Mouse (Mus musculus) ovary, adult 18-20 months (tissue): ENCODE results near the gene Eddm3b.

Source experiments
- DNase-seq: peaks from one replicate; pipeline ENCODE4 v3.0.0; 2022; ENCODE audit warnings: low spot score, mixed read lengths

Gene Eddm3b

GRCm38 (mm10) chr14:51094096-51094875 is 19.9 kb upstream of the Eddm3b start:
- DNase-seq = no peak

DNA sequence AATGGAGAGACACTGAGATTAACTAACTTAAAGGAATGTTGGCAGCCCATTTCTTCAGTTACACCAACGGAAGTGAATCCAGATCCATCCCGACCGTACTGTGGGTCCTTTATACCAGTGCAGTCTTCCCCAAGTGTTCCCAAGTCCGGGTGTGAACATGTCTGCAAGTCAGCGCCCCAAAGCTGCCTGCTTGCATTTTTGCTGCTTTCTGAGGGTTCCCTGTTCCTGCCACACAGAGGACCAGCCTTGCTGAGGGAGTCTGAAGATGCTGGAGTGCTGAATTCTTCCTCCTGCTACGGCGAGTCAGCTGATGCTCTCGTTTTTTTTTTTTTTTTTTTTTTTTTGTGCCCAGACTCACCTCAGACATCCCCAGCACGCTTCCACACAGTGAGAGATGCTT is 19.3 kb upstream of the Eddm3b start:
- no peak for DNase-seq

GRCm38 (mm10) chr14:51095736-51096524 is 18.3 kb upstream of the Eddm3b start:
- DNase-seq = no peak

GRCm38 (mm10) chr14:51098300-51098699 is 15.9 kb upstream of the Eddm3b start:
- DNase-seq = peak; percentile 20

DNA sequence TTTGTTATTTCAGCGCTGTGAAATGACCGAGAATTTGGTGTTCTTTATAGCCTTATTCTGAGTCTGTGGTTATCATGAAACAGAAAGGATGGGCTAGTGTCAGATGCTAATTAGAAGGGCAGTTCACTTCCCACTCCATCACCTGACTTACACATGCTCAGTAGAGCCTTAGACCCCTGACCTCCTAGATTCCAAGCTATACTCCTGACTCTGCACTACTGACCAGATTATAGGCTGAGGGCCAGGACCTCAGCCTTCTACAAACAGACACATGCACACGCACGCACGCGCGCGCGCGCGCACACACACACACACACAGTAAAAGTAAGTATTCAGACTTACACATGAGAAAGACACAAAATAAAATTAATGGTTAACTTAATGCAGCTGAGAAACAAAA is 15.3 kb upstream of the Eddm3b start:
- DNase-seq = no peak

- no peak for DNase-seq
These were observed 12.9 kb upstream of the Eddm3b start for GRCm38 (mm10) chr14:51101284-51101683.

GRCm38 (mm10) chr14:51103217-51103616 is 11.0 kb upstream of the Eddm3b start:
- no peak for DNase-seq

DNA sequence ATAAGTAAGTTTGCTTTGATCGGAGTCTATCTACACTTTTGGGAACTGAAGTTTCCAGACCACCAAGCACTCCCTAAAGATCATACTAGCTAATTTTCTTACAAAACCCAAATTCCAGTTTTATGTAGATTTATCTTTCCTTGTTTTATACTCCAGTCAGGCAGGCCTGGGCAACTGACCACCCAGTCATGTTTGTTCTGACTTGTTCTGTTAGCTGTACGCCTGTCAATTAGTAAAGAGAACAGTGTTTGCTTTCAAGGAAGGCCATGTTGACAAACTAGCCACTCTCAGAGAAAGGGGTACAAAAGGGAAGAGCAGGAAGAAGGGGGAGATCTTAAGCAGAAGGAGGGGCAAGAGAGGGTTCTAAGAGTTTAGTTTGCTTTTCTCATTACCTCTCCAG is 9.9 kb upstream of the Eddm3b start:
- DNase-seq = no peak

- no peak for DNase-seq
These were observed 7.7 kb upstream of the Eddm3b start for GRCm38 (mm10) chr14:51106449-51106967.

DNA sequence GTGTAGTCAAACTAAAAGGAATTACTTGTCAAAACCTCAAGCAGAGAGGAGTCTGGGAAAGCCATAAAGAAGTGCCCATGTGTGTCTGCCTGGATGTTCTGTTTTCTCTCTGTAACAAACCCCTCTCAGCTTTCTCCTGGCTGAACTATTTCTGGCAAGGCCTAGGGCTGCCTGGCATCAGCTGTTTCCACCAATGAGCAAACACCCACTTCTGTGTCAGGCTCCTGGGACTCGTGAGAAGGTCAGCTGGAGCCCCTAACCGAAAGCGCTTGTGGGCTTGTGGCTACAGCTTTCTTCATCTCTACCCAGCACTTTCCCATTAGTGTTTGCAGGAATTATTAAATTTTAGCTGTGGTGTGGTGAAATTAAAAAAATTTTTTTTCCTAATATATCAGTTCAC is 2.3 kb upstream of the Eddm3b start:
- DNase-seq = no peak

DNA sequence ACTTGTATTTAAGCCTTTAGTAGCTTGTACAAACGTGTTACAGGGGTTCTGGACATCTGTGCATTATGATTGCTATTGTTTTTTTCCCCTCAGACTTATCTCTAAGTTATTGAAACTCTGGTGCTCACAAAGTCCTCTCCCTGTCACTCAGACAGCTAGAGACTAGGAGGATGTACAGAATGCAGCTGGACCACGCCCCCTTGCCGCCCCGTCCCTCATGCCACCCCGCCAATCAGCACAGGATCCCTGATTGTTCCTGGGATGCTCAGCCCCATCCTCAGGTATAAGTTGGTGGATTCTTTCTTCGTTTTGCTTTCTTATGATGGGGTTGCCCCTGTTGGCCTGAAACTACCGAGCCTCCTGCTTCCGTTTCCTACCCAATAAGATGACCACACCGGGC is 750 bp upstream of the Eddm3b start:
- no peak for DNase-seq

GRCm38 (mm10) chr14:51125684-51126083 is 11.5 kb downstream of the Eddm3b start:
- no peak for DNase-seq

- no peak for DNase-seq
These were observed 13.5 kb downstream of the Eddm3b start for GRCm38 (mm10) chr14:51127648-51128258.

DNA sequence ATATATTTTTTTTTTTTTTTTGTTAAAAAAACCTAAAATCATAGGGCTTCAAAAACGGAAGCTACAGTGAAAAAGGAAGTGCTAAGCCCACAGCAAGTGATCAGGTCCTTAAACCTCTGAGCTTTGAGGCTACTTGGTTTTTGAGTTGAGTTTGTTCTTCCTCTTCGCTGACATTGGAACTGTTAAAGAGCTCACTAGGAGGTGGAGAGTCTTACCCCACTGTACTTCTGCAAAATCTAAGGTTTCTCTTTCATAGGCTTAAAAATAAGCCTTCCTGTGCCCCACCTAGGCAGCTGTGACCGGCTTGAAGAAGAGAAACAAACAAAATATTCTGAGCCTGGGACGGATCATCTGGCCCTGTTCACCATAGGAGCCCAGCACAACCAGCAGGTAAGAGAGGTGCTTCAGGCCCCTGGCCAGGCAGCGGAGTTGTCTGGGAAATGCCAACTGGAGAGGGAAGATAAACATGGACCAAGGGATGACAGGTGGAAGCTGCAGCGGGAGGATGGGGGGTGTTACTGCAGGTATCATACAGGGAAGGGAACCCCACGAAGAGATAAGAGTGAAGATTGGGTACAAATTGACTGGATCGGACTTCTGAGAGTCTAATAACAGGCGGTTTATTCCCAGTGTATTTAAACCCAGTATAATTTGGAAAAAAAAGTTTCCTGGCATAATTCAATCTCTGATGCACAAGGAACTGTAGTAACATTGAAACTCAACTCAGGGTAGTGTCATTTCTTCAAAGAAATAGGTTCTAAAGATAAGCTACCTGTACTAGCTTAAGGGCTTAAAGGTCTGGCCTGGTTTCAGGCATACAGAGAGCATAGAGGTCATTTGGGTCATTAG is 14.8 kb downstream of the Eddm3b start:
- no peak for DNase-seq

GRCm38 (mm10) chr14:51129624-51129975 is 15.4 kb downstream of the Eddm3b start:
- no peak for DNase-seq

GRCm38 (mm10) chr14:51130315-51130940 is 16.2 kb downstream of the Eddm3b start:
- DNase-seq = no peak

- no peak for DNase-seq
These were observed 17.0 kb downstream of the Eddm3b start for GRCm38 (mm10) chr14:51131086-51131815.

GRCm38 (mm10) chr14:51132372-51132771 is 18.1 kb downstream of the Eddm3b start:
- DNase-seq = no peak

GRCm38 (mm10) chr14:51140342-51140741 is 26.1 kb downstream of the Eddm3b start:
- DNase-seq = no peak

DNA sequence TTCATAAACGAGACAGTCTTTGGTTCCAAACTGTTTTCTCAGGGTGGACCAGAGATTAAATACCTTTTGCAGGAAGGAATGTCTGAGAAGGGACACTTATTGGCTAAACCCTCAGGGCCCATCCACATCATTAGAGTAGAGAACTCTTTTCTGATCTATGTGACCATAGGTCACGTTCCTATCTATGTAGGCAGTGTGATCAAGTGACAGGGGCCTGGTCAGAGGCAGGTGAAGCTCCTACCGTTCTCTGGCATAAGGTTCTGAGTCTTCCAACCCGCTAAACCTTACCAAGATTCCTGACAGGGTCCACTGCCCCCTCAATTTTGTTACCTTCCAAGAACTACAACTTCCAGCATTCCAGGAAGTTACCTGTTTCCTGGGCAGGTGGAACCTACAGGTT is 27.9 kb downstream of the Eddm3b start:
- DNase-seq = no peak

- DNase-seq = no peak
These were observed 28.3 kb downstream of the Eddm3b start for GRCm38 (mm10) chr14:51142568-51142967.
